Mouse (Mus musculus) heart, embryonic 11.5 days (tissue): ENCODE measurements at regions not wholly inside any gene's neighbourhood (a gene's known extent, or its start where the extent isn't known, plus 50 kb on each side); places are given as distances from the start of the nearest gene placed in this dataset.

Experiments
- ATAC-seq: fragments of 200-750 bp; cut with Nextera tagmentation; replicated peaks from 2 replicates; pipeline ENCODE4 v1.8.0; 2017; ENCODE audit warnings: moderate library complexity; ENCODE audit not compliant: insufficient number of reproducible peaks, low FRiP score, low TSS enrichment
- H3K27ac ChIP-seq: fragments of 300-500 bp; sonication (generic); 2 replicates; pipeline ENCODE4 v1.5.1; 2014; ENCODE audit warnings: mild to moderate bottlenecking, low read depth, low read length
- H3K27me3 ChIP-seq: fragments of 300-500 bp; sonication (generic); 2 replicates; pipeline ENCODE4 v1.6.1; 2014; ENCODE audit warnings: mild to moderate bottlenecking, low read length, mixed read lengths; ENCODE audit not compliant: control insufficient read depth, insufficient read depth
- H3K36me3 ChIP-seq: fragments of 300-500 bp; sonication (generic); 2 replicates; pipeline ENCODE4 v1.6.1; 2014; ENCODE audit warnings: mild to moderate bottlenecking, low read length, moderate library complexity, mixed read lengths; ENCODE audit not compliant: control insufficient read depth, insufficient read depth
- H3K4me1 ChIP-seq: fragments of 300-500 bp; sonication (generic); 2 replicates; pipeline ENCODE4 v1.6.1; 2014; ENCODE audit warnings: low read length; ENCODE audit not compliant: control insufficient read depth, insufficient read depth
- H3K4me2 ChIP-seq: fragments of 300-500 bp; sonication (generic); 2 replicates; pipeline ENCODE4 v1.6.1; 2014; ENCODE audit warnings: mild to moderate bottlenecking, moderate library complexity
- H3K4me3 ChIP-seq: fragments of 300-500 bp; sonication (generic); 2 replicates; pipeline ENCODE4 v1.5.1; 2014; ENCODE audit warnings: low read depth, low read length
- H3K9ac ChIP-seq: fragments of 300-500 bp; sonication (generic); 2 replicates; pipeline ENCODE4 v1.6.1; 2014; ENCODE audit warnings: mild to moderate bottlenecking, low read depth, low read length, moderate library complexity
- H3K9me3 ChIP-seq: fragments of 300-500 bp; sonication (generic); replicated peaks from 2 replicates; pipeline ENCODE4 v1.6.1; 2016; ENCODE audit warnings: low read length; ENCODE audit not compliant: control insufficient read depth
- WGBS: fragments of 180-500 bp; shearing (Covaris S2); extraction: QIAGEN DNeasy Blood & Tissue Kit; methylation state at CpG from one replicate; pipeline ENCODE4 v1.1.7; 2014; ENCODE audit not compliant: insufficient replicate concordance; 5-methylcytosine and 5-hydroxymethylcytosine counted together

GRCm38 (mm10) chr9:102423465-102423918 lies 69.0 kb upstream of the Ephb1 start:
- Histone ChIP-seq H3K9me3 (no peaks in the 10 kb centered on the region), H3K27me3 (no peaks in the 10 kb centered on the region; the same call in 1 of the 2 replicates), H3K27ac (no peak overlapping the region), H3K36me3 (no peaks in the 10 kb centered on the region), H3K9ac (0 out of 2 replicates have a peak overlapping the region, but pooled peaks have one; percentile 36), H3K4me3 (0 out of 2 replicates have a peak overlapping the region, but pooled peaks have one; percentile 16), H3K4me2 (peak overlapping the region; percentile 54), H3K4me1 (no peaks in the 10 kb centered on the region)
- WGBS: 27% methylated on average over 9 of the region's 9 CpGs
- no peak for ATAC-seq

DNA sequence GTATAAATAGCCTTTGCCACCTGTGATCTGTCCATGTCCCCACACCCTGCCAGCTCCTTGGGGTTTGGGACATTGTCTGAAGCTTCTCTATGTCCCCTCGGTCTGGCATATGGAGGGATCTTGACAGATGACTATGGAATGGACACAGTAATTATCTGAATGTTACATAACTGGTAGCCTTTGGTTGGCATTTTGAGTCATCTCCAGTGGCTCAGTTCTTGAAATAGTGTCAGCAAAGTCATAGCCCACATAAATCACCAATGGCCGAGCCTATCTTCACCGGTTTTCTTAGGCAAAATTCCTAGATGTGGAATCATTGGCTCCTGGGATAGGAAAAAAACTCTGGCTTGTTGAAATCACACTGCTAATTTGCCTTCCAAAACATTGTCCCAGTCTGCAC lies 67.3 kb upstream of the Ephb1 start:
- Histone ChIP-seq H3K27ac (no peak overlapping the region), H3K36me3 (no peaks in the 10 kb centered on the region), H3K9ac (no peak overlapping the region), H3K9me3 (no peaks in the 10 kb centered on the region), H3K27me3 (no peaks in the 10 kb centered on the region; the same call in 1 of the 2 replicates), H3K4me1 (no peaks in the 10 kb centered on the region), H3K4me2 (no peak overlapping the region), H3K4me3 (no peak overlapping the region)
- WGBS: 80% methylated on average over 3 of the region's 3 CpGs
- ATAC-seq: no peak

GRCm38 (mm10) chr9:102420196-102420595 lies 65.7 kb upstream of the Ephb1 start:
- Histone ChIP-seq H3K4me1 (no peaks in the 10 kb centered on the region), H3K27ac (no peak overlapping the region), H3K27me3 (no peaks in the 10 kb centered on the region; the same call in 1 of the 2 replicates), H3K4me2 (no peak overlapping the region), H3K36me3 (no peaks in the 10 kb centered on the region), H3K4me3 (no peak overlapping the region), H3K9ac (no peak overlapping the region), H3K9me3 (no peaks in the 10 kb centered on the region)
- ATAC-seq: no peak
- WGBS: 31% methylated on average over 12 of the region's 12 CpGs

DNA sequence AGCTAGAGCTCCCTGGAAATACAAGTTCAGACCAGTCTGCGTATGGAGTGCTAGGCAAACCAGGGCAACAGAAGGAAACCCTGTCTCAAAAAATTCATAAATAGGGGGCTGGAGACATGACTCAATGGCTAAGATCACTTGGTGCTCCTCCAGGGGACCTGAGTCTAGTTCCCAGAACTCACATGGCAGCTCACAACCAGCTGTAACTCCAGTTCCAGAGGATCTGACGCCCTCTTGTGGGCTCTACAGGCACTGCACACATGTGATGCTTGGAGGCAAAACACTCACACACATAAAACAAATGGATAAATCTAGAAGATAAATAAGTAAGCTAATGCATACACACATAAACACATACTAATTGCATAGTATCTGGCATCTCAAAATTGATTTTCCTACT lies 59.1 kb upstream of the Ephb1 start:
- no peak for ATAC-seq
- H3K36me3 ChIP-seq: no peaks in the 10 kb centered on the region
- H3K9me3 ChIP-seq: no peaks in the 10 kb centered on the region
- H3K4me1 ChIP-seq: no peaks in the 10 kb centered on the region
- H3K4me2 ChIP-seq: no peak overlapping the region
- no peak overlapping the region for H3K27ac ChIP-seq
- no peaks in the 10 kb centered on the region; the same call in 1 of the 2 replicates for H3K27me3 ChIP-seq
- no peak overlapping the region for H3K9ac ChIP-seq
- WGBS: 58% methylated on average over 2 of the region's 2 CpGs
- H3K4me3 ChIP-seq: no peak overlapping the region

- Histone ChIP-seq H3K27ac (no peak overlapping the region), H3K9ac (no peak overlapping the region), H3K4me3 (no peak overlapping the region), H3K36me3 (no peaks in the 10 kb centered on the region), H3K9me3 (no peaks in the 10 kb centered on the region), H3K4me1 (no peaks in the 10 kb centered on the region), H3K27me3 (peaks cover 1% of the 10 kb centered on the region), H3K4me2 (no peak overlapping the region)
- ATAC-seq: no peak
- 89% methylated on average over 10 of the region's 10 CpGs for WGBS
Observed at GRCm38 (mm10) chr9:102410666-102411065, 56.2 kb upstream of the Ephb1 start.

- Histone ChIP-seq H3K9ac (no peak overlapping the region), H3K4me1 (peaks cover 5% of the 10 kb centered on the region; the same call in 1 of the 2 replicates), H3K36me3 (no peaks in the 10 kb centered on the region), H3K27me3 (peaks cover 8% of the 10 kb centered on the region), H3K4me3 (no peak overlapping the region), H3K27ac (no peak overlapping the region), H3K9me3 (no peaks in the 10 kb centered on the region), H3K4me2 (no peak overlapping the region)
- ATAC-seq: 0 out of 2 replicates have a peak, but pooled peaks have one; percentile 21
- WGBS: 40% methylated on average over 8 of the region's 8 CpGs
Observed at GRCm38 (mm10) chr9:102406017-102406416, 51.5 kb upstream of the Ephb1 start.
